Mouse (Mus musculus) megakaryocyte, adult 5-6 weeks (primary cell): ENCODE results near the gene Banp. TPM values are rescaled to one million over a fixed set of nuclear protein-coding genes. Genes with fewer than 3 reads are reported as not detected.

Experiments used
- ATAC-seq: 2 replicates; pipeline ENCODE4 v1.8.0; 2016; ENCODE audit warnings: mild to moderate bottlenecking, inconsistent platforms; ENCODE audit not compliant: poor library complexity, severe bottlenecking
- total RNA-seq, 2 experiments: library from RNA; stranded (forward) in 1 of 2; stranded (reverse) in 1 of 2; fragments of 153-499, 151-499 nt in 1 of 2; fragments of 221-1000, 200-1000 nt in 1 of 2; gene quantifications; 2 replicates each; pipeline versions ENCODE4 v1.2.3 to v1.2.4; 2015 to 2017

Banp gene
- total RNA-seq, 2 experiments from 2014 or later, result 9.2 to 21.3 TPM

DNA sequence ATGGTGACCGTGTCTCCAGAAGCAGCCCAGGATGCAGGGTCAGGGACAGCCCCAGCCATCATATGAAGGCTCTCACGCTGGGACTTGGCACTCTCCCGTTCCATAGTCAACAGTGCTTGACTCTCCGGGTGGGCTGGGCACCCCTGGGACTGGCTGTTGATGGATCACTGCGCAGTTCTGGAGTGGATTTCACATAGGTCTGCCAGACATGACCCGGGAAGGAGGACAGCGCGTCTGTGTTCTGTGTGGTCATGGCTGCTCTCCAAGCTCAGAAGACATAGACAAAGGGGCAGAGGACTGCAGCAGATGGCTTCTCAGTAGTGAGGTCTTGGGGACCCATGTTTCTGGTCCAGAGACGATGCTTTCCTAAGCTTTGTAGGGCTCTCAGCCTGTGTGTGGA is 101.1 kb downstream of the Banp start:
- ATAC-seq, result no peak

DNA sequence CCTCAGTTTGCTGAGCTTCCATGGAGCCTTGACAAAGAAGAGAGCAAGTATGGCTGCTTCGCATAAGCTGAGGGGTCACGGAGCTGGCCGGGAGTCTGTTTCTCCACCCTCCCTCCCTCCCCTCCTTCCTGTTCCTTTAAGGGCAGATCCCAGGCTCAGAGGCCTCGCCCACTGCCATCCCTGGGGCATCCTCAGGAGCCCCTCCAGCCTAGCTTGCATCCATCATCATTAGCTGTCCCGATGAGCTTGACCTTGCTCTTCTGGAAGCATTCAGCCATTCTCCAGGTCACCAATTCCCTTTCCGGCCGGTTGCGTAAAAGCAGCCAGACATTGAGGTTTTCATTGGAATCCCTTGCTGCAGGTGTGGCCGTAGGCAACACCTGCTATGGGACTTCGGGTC is 105.8 kb downstream of the Banp start:
- no peak for ATAC-seq

DNA sequence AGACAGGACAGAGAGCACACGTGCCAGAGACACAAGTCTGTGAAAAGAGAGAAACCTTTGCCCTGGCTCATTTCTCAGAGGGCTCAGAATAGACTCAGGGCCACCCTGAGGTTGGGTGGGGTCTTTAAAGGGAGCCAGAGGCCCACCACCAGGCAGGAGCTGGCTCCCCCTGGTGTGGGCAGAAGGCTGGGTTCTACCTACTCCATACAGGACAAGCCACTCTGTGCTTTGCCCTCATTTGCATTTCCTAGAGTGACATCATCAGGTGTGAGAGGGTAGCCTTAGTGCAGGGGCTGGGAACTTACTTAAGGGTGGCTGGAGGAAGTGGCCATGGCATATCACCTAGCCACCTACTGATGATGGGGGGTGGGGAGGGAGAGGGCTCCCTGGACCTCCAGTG is 106.6 kb downstream of the Banp start:
- ATAC-seq, result no peak

- no peak for ATAC-seq
Observed at GRCm38 (mm10) chr8:122056882-122057281, 107.3 kb downstream of the Banp start.

DNA sequence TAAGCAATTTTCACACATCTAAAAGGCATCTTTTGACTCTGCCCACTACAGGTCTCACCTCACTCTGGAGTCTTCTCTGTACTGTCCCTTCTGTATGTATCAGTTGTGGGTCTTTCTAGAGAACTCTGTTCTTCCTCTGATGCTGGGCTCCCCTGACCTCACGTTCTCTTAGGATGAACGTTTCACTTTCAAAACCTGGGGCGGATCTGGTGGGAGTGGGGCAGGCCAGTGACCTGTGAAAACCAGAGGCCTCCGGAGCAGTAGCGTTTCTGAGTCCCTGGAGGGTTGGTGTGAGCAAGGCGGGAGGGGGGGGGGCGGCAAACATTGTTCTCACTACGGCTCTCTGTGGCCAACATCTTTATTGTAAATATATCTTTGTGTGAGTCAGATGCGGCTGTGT is 109.0 kb downstream of the Banp start:
- no peak for ATAC-seq

GRCm38 (mm10) chr8:122058951-122059350 is 109.4 kb downstream of the Banp start:
- ATAC-seq, result no peak

DNA sequence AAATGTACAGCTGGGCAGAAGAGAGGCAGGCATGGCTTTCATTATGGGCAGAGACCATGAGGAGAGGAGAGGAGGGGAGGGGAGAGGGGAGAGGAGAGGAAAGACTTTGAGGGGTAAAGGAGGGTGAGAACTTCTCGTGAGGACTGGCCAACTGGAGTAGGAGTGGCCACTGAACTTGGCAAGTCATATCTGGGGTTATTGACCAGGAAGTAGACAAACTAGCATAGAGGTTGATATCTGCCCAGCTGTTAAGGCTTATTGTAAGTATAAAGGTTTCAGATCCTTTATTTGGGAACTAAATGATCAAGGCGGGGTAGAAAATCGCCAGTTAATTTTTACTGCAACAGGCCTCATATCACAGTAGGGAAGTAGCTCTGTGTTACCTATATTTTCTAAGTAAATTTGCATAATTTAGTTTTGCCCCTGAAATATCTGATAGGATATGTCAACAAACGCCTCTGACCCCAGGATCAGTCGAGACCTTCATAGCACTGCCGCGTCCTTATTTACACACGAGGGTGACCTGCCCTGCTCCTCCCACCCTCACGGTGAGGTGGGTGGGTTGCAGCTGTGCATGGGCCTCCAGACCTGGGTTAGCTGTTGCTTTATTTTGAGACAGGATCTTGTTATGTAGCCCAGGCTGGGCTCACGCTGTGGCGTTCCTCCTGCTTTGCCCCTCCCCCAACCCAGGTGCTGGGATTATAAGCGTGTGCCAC is 113.1 kb downstream of the Banp start:
- no peak for ATAC-seq

DNA sequence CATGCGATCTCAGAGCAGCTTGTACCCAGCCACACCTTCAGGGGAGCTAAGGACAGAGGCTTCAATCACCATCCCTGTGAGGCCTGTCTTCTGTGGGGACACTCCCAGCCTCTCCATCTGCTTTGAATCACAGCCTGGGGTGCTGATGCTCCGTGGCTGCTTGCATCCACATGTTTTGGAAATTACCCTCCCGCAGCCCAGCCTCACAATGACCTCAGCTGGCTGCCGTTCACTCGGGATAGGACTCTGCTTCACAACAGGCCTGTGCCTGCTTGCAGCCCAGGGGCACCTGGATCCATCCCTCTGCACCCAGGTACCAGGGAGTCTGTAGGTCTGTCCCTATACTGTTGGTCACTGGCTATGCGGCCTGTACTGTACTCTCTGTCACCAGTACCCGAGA is 114.8 kb downstream of the Banp start:
- no peak for ATAC-seq

- ATAC-seq, result no peak
Observed at GRCm38 (mm10) chr8:122067783-122068505, 118.4 kb downstream of the Banp start.

DNA sequence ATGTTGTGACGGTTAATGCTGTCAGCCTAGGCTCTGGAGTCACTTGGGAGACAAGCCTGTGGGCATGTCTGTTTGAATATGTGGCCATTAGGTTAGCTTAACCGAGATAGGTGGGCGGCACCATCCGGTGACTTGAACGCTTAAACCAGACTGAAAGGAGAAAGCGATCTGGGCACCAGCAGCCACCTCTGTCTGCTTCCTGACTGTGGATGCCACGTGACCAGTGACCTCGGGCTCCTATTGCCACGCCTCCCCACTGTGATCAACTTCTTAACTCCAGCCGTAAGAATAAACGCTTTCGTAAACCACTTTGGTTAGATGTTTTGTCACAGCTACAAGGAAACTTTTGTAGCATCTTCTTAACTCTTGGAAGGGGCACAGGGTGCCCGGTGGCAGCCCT is 119.1 kb downstream of the Banp start:
- ATAC-seq, result no peak

- no peak for ATAC-seq
Observed at GRCm38 (mm10) chr8:122069281-122069680, 119.7 kb downstream of the Banp start.

DNA sequence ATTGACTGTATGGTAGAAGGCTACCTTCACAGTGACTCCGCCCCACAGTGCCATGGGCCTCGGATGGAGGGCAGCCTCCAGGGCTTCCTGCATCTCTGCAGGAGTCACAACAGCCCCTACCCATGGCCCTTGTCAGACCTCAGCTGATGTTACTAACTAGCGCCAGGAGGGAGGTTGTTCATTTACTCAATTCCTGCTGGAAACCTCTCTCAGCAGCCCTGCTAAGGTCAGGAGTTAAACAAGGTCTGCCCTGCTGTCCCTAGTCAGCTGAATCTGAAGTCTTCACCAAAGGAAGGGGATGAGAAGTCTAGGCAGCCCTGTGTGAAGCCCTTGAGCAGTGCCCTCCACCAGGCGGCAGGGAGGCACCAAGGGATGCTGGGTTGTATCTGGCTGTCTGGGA is 121.6 kb downstream of the Banp start:
- no peak for ATAC-seq

DNA sequence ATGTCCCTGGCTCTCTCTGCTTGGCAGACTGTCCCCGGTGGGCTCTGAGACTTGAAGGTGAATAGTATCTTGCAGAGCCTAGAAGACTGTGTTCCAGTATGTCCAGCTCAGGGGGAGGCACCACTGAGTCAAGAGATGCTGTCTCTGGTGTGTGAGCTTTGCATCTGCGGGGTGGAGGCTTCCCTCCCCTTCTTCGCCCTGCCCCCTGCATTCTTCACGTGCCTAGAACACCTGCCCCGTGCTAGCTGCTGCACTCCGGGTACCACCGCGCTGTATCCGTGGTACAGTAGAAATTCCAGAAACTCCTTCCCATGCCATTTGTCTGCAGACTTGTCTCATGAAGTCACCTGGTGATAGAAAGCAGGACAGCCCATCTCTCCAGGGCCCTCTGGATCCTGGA is 124.4 kb downstream of the Banp start:
- no peak for ATAC-seq

DNA sequence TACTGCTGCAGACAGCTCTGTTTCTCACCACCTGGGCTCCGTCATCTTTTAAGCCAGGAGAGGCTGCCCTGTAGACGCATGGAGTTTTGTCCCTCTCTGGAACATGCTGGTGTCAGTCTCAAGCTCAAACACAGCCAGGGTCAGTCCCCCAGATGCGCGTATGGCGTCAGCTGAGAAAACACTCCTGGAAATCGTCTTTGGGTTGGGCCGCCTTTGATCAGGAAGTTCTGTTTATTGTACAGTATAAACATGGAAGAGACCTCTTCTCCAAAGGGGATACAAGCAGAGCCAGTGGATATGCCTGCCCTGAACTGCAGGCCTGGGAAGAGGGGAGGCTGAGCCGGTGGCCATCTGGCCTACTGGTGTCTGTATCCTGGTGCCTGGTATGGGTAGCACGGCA is 124.9 kb downstream of the Banp start:
- ATAC-seq, result no peak

DNA sequence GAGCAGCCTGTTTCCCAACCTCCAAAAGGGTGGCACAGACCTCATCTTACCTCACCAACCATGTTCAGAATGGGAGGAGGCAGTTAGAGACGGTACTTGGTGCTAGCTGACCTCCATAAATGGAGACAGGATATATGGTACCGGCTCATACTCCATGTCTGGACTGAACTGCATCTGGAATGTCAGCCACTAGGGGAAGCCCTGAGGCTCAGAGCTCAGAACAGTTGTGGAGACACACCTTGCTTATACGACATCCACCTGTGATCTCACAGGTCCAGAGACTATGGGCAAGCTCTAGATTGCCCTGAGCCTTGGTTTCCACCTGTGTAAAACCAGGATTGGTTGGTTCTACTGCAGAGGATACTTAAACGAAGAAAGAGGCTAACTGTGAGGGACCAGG is 125.4 kb downstream of the Banp start:
- ATAC-seq, result no peak

DNA sequence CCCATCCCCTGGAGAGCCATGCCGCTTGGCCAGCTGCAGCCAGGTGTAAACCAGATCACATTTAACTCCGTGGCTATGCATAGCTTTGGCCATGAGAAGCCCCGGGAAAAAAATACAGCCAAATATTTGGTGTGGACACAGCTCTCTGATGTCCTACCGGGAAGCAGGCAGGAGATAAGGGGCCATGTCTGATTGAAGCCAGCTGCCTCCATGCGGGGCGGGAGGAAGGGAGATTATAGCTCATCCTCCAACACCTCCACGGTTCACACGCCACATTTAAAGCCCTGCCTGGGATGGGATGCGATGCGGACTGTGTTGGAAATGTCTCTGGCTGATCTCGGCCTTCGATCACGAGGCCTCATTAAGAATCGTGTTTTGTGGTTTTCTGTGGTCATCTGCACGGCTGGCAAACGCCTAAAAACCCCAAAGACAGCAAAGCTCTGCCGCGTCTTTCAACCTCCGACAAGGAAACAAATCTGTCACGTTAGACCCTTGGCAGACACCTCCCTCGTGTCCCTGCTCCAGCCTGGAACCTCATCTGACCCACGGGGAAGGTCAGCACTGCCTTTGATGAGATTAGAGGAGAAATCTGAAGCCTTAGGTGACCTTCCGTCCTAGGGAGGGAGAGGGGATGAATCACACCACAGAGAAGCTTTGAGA is 126.8 kb downstream of the Banp start:
- ATAC-seq, result no peak

DNA sequence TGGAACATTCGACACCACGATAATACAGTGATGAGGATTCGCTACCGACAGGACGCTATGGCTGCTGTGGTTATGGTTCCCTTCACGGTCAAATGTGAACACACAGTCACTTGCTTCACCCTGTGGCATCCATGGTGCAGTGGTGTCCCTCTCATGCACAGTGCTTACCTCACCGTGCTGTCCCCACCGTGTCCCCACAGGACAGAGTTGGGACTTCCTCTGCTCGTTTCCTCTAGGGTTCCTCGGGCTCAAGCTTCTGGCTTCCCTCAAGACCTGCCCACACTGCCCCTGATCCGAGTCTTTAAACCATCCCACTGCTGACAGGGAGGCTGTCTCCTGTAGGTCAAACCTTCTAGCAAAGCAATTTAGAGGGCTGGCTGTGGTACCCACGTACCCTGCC is 128.8 kb downstream of the Banp start:
- ATAC-seq, result no peak

Other genes with a start within 250 kb of the Banp start
- 0.07 and 0.11 TPM in 2 replicates for gene Jph3, start 220.1 kb upstream of the Banp start, total RNA-seq (2015)
- 0.18 TPM in 1 of 2 replicates, not detected in the other for gene Jph3, start 220.1 kb upstream of the Banp start, total RNA-seq (2017)
- gene Klhdc4, start 120.2 kb upstream of the Banp start, total RNA-seq (2015), result 12.7 and 17.2 TPM in 2 replicates
- 38.3 and 43.4 TPM in 2 replicates for gene Klhdc4, start 120.2 kb upstream of the Banp start, total RNA-seq (2017)
- 8.7 and 9.3 TPM in 2 replicates for gene Slc7a5, start 42.1 kb upstream of the Banp start, total RNA-seq (2015)
- gene Slc7a5, start 42.1 kb upstream of the Banp start, total RNA-seq (2017), result 6.5 and 8.5 TPM in 2 replicates
- not detected in 2 replicates for gene Car5a, start 4.8 kb upstream of the Banp start, total RNA-seq (2015)
- not detected in 2 replicates for gene Car5a, start 4.8 kb upstream of the Banp start, total RNA-seq (2017)